Mouse (Mus musculus): Measurements from ENCODE around the gene Kmt2a. TPM values are rescaled to one million over a fixed set of nuclear protein-coding genes. Genes with fewer than 3 reads are reported as not detected.

The Kmt2a gene
- polyA plus RNA-seq, 1 experiment from 2014 or later = 14.1 TPM

DNA sequence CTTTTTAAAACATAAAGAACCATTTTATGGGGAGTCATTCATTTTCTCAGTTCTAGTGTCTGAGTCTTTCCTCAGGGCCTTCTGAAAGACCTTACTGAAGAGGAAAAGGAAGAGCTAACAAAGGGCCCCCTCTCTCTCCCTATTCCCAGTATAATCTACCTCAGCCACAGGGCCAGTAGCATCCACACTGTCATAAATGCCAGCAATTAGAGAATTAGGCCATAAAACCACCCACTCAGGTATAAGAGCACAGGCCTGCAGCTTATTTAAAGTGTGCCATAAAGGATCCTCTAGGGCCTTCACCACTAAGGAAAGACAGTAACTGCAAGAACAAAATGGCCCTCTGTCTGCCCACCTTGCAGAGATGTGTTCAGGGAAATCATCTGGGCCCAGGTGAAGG lies 6.9 kb downstream of the Kmt2a start:
- H3K27me3 ChIP-seq (ENCODE audit: control insufficient read depth, insufficient read depth, low read depth, low read length) = no peaks in the 10 kb centered on the region
- H3K9ac ChIP-seq (ENCODE audit: low read depth, low read length) = no peak overlapping the region
- H3K27ac ChIP-seq (ENCODE audit: low read length) = no peak overlapping the region
- no peaks in the 10 kb centered on the region for H3K36me3 ChIP-seq (ENCODE audit: control insufficient read depth, insufficient read depth, low read length)
- no peaks in the 10 kb centered on the region for H3K9me3 ChIP-seq (replicated peaks; ENCODE audit: control insufficient read depth, low read length, poor library complexity, severe bottlenecking)
- no peak overlapping the region for H3K4me3 ChIP-seq (ENCODE audit: low read depth, low read length)
- ATAC-seq = no peak
- no peak overlapping the region for H3K4me2 ChIP-seq (ENCODE audit: low read length)
- H3K4me1 ChIP-seq (ENCODE audit: control insufficient read depth, insufficient read depth, low read length) = peaks cover 61% of the 10 kb centered on the region

DNA sequence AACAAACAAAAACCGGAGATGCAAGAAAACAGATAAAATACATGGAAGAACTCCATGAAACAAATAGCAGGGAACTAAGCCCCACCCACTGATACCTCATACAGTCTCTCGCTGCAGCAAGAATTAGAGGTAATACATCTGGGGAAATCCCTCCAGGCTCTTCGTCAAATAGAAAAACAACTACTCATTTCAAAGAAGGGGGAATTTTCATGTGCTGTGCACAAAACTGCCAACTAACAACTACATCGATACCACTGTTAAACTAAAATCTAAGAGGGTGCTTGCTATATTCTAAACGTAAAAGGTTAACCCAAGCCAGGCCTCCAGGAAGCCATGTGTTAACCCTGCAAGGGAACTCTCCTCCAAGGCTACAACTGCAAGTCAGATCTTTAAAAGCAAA lies 7.4 kb downstream of the Kmt2a start:
- Histone ChIP-seq H3K4me2 (ENCODE audit: low read length) (no peak overlapping the region), H3K9me3 (replicated peaks; ENCODE audit: control insufficient read depth, low read length, poor library complexity, severe bottlenecking) (no peaks in the 10 kb centered on the region), H3K9ac (ENCODE audit: low read depth, low read length) (no peak overlapping the region), H3K4me3 (ENCODE audit: low read depth, low read length) (no peak overlapping the region), H3K4me1 (ENCODE audit: control insufficient read depth, insufficient read depth, low read length) (peaks cover 56% of the 10 kb centered on the region), H3K27me3 (ENCODE audit: control insufficient read depth, insufficient read depth, low read depth, low read length) (no peaks in the 10 kb centered on the region), H3K36me3 (ENCODE audit: control insufficient read depth, insufficient read depth, low read length) (no peaks in the 10 kb centered on the region), H3K27ac (ENCODE audit: low read length) (no peak overlapping the region)
- no peak for ATAC-seq
- 75% methylated on average over 5 of the region's 5 CpGs for WGBS

DNA sequence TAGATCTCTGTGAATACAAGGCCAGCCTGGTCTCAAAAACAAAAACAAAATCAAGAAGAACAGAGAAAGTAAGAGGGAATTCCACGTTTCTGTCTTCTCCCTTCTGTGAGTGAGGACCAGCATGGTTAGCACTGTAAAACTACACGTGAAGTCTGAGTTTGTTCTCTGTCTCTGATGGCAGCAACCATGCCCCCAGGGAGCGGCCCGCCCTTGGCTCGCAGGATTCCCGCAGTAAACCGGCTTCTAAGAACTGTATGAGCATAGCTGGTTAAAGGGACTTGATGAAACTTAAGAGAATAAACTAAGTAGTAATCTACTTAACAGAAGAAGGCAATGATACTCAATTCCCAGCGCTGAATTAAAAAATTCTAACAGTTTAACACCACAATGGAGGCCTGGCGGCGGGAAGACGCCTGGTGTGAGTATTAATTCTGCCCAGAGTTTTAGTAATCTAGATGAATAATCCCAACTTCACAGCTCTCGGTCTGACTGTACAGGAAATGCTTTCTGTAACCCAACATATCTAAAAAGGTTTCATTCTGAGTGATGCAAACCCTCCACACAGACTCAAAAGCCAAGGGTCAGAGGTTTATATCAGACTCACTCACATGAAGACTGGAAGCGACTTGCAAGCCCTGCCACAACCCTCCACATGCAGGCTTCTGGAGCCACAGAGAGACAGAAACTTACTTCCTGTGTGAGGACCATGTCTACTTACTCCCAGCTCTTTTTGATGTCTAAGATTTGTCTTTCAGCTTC lies 12.6 kb downstream of the Kmt2a start:
- ATAC-seq = no peak
- Histone ChIP-seq H3K9me3 (replicated peaks; ENCODE audit: control insufficient read depth, low read length, poor library complexity, severe bottlenecking) (no peaks in the 10 kb centered on the region), H3K4me3 (ENCODE audit: low read depth, low read length) (no peak overlapping the region), H3K4me2 (ENCODE audit: low read length) (no peak overlapping the region), H3K27me3 (ENCODE audit: control insufficient read depth, insufficient read depth, low read depth, low read length) (no peaks in the 10 kb centered on the region), H3K4me1 (ENCODE audit: control insufficient read depth, insufficient read depth, low read length) (peaks cover 18% of the 10 kb centered on the region), H3K9ac (ENCODE audit: low read depth, low read length) (no peak overlapping the region), H3K27ac (ENCODE audit: low read length) (no peak overlapping the region), H3K36me3 (ENCODE audit: control insufficient read depth, insufficient read depth, low read length) (no peaks in the 10 kb centered on the region)
- WGBS = 80% methylated on average over 13 of the region's 13 CpGs

DNA sequence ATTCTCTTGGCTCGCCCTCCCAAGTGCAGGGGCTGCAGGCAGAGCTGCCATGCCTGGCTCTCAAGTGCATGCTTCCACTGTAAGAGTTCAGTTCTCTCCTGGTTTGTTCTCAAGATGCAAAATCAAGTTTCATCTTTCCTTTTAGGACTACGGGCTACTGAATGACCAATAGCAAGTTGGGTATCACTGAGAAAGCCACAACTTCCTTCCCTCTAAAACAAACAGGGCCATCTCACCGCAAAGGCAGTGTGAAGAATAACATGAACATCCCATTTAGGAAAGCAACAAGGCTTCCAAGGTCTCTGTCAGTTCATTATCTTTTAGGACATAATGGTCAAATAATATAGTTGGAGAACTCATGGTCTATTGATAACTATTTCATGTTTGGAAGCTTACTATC lies 13.4 kb downstream of the Kmt2a start:
- Histone ChIP-seq H3K4me2 (ENCODE audit: low read length) (no peak overlapping the region), H3K4me1 (ENCODE audit: control insufficient read depth, insufficient read depth, low read length) (peaks cover 10% of the 10 kb centered on the region), H3K9me3 (replicated peaks; ENCODE audit: control insufficient read depth, low read length, poor library complexity, severe bottlenecking) (no peaks in the 10 kb centered on the region), H3K27me3 (ENCODE audit: control insufficient read depth, insufficient read depth, low read depth, low read length) (no peaks in the 10 kb centered on the region), H3K9ac (ENCODE audit: low read depth, low read length) (no peak overlapping the region), H3K4me3 (ENCODE audit: low read depth, low read length) (no peak overlapping the region), H3K27ac (ENCODE audit: low read length) (no peak overlapping the region), H3K36me3 (ENCODE audit: control insufficient read depth, insufficient read depth, low read length) (no peaks in the 10 kb centered on the region)
- 91% methylated on average over 3 of the region's 3 CpGs for WGBS
- no peak for ATAC-seq

DNA sequence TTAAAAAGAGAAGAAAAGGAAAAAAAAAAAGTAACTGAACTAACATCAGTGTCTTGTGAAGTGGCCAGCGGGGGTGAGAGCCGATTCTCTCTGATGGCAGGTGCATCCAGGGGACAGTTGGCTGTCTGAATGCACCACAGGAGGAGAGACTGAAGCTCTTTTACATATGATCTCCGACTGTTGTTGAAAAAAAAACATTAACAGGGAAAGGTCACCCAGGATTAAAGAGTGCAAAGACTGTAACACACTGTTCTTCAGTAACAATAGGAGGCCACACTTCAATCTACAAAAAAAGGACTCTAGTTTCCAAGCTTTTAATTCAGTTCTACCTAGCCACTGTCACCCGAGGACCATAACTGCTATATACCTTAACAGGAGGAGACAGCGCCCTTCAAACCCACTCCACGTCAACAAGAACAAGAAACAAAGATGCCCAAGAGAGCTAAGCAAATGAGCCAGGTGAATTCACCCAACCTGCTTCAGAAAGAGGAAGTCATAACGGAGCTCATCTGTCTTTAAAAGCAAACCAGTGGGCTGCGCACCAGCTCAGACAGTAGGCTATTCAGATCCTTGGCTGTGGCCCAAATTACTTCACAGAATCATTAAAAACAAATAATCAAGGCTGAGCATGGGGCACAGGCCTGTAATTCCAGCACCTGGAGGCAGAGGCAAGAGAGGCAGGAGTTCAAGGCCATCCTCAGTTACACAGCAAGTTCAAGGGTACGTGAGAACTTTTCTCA lies 14.4 kb downstream of the Kmt2a start:
- Histone ChIP-seq H3K36me3 (ENCODE audit: control insufficient read depth, insufficient read depth, low read length) (no peaks in the 10 kb centered on the region), H3K4me2 (ENCODE audit: low read length) (no peak overlapping the region), H3K4me1 (ENCODE audit: control insufficient read depth, insufficient read depth, low read length) (peaks cover 9% of the 10 kb centered on the region; the same call in 1 of the 2 replicates), H3K27ac (ENCODE audit: low read length) (no peak overlapping the region), H3K9me3 (replicated peaks; ENCODE audit: control insufficient read depth, low read length, poor library complexity, severe bottlenecking) (no peaks in the 10 kb centered on the region), H3K27me3 (ENCODE audit: control insufficient read depth, insufficient read depth, low read depth, low read length) (no peaks in the 10 kb centered on the region), H3K4me3 (ENCODE audit: low read depth, low read length) (no peak overlapping the region), H3K9ac (ENCODE audit: low read depth, low read length) (no peak overlapping the region)
- ATAC-seq = no peak
- 42% methylated on average over 9 of the region's 9 CpGs for WGBS

DNA sequence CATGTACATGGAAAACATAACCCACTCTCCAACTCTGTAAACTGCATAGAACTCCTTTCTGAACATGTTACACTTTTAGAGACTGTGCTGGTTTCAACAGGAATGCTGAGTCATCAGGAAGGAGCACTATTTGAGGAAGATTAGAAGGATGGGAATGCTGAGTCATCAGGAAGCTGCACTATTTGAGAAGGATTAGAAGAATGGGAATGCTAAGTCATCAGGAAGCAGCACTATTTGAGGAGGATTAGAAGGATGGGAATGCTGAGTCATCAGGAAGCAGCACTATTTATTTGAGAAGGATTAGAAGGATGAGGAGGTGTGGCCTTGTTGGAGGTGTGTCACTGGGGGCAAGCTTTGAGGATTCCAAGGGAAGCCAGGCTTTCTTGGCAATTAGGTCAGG lies 20.0 kb downstream of the Kmt2a start:
- H3K4me3 ChIP-seq (ENCODE audit: low read depth, low read length) = no peak overlapping the region
- H3K9ac ChIP-seq (ENCODE audit: low read depth, low read length) = no peak overlapping the region
- H3K36me3 ChIP-seq (ENCODE audit: control insufficient read depth, insufficient read depth, low read length) = no peaks in the 10 kb centered on the region
- no peaks in the 10 kb centered on the region for H3K27me3 ChIP-seq (ENCODE audit: control insufficient read depth, insufficient read depth, low read depth, low read length)
- no peaks in the 10 kb centered on the region for H3K9me3 ChIP-seq (replicated peaks; ENCODE audit: control insufficient read depth, low read length, poor library complexity, severe bottlenecking)
- ATAC-seq = no peak
- no peak overlapping the region for H3K27ac ChIP-seq (ENCODE audit: low read length)
- no peak overlapping the region for H3K4me2 ChIP-seq (ENCODE audit: low read length)
- no peaks in the 10 kb centered on the region for H3K4me1 ChIP-seq (ENCODE audit: control insufficient read depth, insufficient read depth, low read length)

DNA sequence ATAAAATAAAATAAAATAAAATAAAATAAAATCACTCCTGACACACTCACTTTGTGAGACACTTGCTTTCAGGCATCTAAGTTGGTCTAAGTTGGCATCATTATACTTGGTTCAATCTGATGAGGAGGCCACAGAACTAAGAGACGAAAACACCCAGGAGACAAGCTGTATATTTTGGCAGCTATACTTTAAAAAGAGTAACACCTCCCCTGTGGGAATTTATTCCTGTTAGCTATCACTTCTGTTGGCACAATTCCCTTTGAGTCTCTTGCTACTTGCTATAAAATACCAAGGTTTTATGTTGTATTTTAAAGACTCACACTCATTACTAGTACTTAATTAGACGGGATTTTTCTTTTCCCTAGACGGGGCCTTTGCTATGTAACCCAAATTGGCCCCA lies 22.4 kb downstream of the Kmt2a start:
- 87% methylated on average over 3 of the region's 3 CpGs for WGBS
- Histone ChIP-seq H3K36me3 (ENCODE audit: control insufficient read depth, insufficient read depth, low read length) (no peaks in the 10 kb centered on the region), H3K4me2 (ENCODE audit: low read length) (no peak overlapping the region), H3K9ac (ENCODE audit: low read depth, low read length) (no peak overlapping the region), H3K4me3 (ENCODE audit: low read depth, low read length) (no peak overlapping the region), H3K4me1 (ENCODE audit: control insufficient read depth, insufficient read depth, low read length) (no peaks in the 10 kb centered on the region), H3K27ac (ENCODE audit: low read length) (no peak overlapping the region), H3K27me3 (ENCODE audit: control insufficient read depth, insufficient read depth, low read depth, low read length) (no peaks in the 10 kb centered on the region), H3K9me3 (replicated peaks; ENCODE audit: control insufficient read depth, low read length, poor library complexity, severe bottlenecking) (no peaks in the 10 kb centered on the region)
- no peak for ATAC-seq

DNA sequence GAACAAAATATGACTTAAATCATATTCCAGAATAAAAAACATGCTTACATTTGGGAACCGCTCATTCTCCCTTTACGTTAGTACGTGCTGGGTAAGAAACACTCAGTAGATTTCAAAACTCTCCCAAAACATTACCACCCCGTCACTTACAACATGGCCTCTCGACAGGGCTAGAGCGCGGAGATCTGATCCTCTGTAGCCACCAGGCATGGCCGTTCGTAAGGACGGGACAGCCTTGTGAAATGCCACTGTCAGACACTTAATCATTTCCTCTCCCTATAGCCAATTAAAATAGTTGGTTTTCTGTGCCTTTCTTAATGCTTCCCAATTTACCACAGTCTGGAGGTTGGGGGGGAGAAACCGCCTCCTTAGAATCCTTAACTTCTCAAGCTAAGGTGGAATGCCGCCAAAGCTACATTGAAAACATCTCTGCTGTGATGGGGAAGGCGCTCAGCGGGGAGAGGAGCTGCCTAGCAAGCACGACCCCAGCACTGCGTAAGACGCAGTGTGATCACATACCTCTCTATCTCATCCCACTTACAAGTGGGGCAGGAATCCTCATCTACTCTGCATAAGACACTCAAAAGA lies 23.6 kb downstream of the Kmt2a start:
- no peak for ATAC-seq
- H3K4me1 ChIP-seq (ENCODE audit: control insufficient read depth, insufficient read depth, low read length) = no peaks in the 10 kb centered on the region
- WGBS = 90% methylated on average over 17 of the region's 17 CpGs

DNA sequence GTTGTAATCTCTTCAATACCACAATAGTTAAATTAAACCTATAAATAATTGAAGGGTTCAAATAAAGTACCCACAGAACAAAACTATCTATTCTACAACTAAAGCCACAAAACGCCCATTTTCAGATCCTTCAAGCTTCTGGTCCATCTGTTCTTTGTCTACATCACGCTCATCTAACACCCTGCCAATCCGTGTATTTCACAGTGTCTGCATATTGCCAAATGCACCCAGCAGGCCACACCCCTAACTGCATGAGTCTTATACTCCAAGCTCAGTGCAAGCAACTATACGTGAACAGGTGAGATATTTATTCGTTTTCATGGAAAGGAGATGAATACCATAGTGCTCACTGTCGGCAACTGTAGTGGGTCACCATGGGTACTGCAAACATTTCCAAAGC lies 25.9 kb downstream of the Kmt2a start:
- Histone ChIP-seq H3K9ac (ENCODE audit: low read depth, low read length) (no peak overlapping the region), H3K4me3 (ENCODE audit: low read depth, low read length) (no peak overlapping the region), H3K9me3 (replicated peaks; ENCODE audit: control insufficient read depth, low read length, poor library complexity, severe bottlenecking) (no peaks in the 10 kb centered on the region), H3K27me3 (ENCODE audit: control insufficient read depth, insufficient read depth, low read depth, low read length) (no peaks in the 10 kb centered on the region), H3K4me1 (ENCODE audit: control insufficient read depth, insufficient read depth, low read length) (no peaks in the 10 kb centered on the region), H3K27ac (ENCODE audit: low read length) (no peak overlapping the region), H3K4me2 (ENCODE audit: low read length) (no peak overlapping the region), H3K36me3 (ENCODE audit: control insufficient read depth, insufficient read depth, low read length) (no peaks in the 10 kb centered on the region)
- 92% methylated on average over 6 of the region's 6 CpGs for WGBS
- ATAC-seq = no peak

More for the DNA sequence above, 23.6 kb downstream of the Kmt2a start:
- H3K36me3 ChIP-seq (ENCODE audit: control insufficient read depth, insufficient read depth, low read length) = no peaks in the 10 kb centered on the region
- H3K27ac ChIP-seq (ENCODE audit: low read length) = no peak overlapping the region
- no peak overlapping the region for H3K4me3 ChIP-seq (ENCODE audit: low read depth, low read length)
- no peak overlapping the region for H3K9ac ChIP-seq (ENCODE audit: low read depth, low read length)
- H3K9me3 ChIP-seq (replicated peaks; ENCODE audit: control insufficient read depth, low read length, poor library complexity, severe bottlenecking) = no peaks in the 10 kb centered on the region
- H3K4me2 ChIP-seq (ENCODE audit: low read length) = no peak overlapping the region
- H3K27me3 ChIP-seq (ENCODE audit: control insufficient read depth, insufficient read depth, low read depth, low read length) = no peaks in the 10 kb centered on the region
